Mouse (Mus musculus) gonadal fat pad, adult 2 months (tissue): ENCODE data around the gene Sult2b1. TPM values are rescaled to one million over a fixed set of nuclear protein-coding genes. Genes with fewer than 3 reads are reported as not detected.

Experiments
- DNase-seq: peaks from one replicate; pipeline ENCODE4 v3.0.0-alpha.2; 2012; ENCODE audit warnings: low read depth
- polyA plus RNA-seq: library from polyadenylated mRNA; depleted of rRNA; stranded (reverse); fragments of >200 nt; gene quantifications from 2 replicates; pipeline ENCODE4 v1.2.3, GENCODE M21; 2012

The Sult2b1 gene
- polyA plus RNA-seq, 1 experiment: 22.6 TPM

GRCm38 (mm10) chr7:45725151-45725550 is 59.3 kb downstream of the Sult2b1 start:
- no peak for DNase-seq

GRCm38 (mm10) chr7:45723781-45724180 is 60.7 kb downstream of the Sult2b1 start:
- no peak for DNase-seq

- DNase-seq: no peak
Observed at GRCm38 (mm10) chr7:45723301-45723700, 61.2 kb downstream of the Sult2b1 start.

GRCm38 (mm10) chr7:45722348-45722713 is 62.1 kb downstream of the Sult2b1 start:
- DNase-seq: no peak

GRCm38 (mm10) chr7:45721642-45722347 is 62.7 kb downstream of the Sult2b1 start:
- no peak for DNase-seq

GRCm38 (mm10) chr7:45721234-45721571 is 63.3 kb downstream of the Sult2b1 start:
- DNase-seq: no peak

- DNase-seq: no peak
Observed at GRCm38 (mm10) chr7:45720413-45721233, 63.8 kb downstream of the Sult2b1 start, which contains the start of gene Fam83e. TSS of gene Fam83e (plus strand) at chr7:45721212.

GRCm38 (mm10) chr7:45719738-45720412 is 64.6 kb downstream of the Sult2b1 start:
- no peak for DNase-seq

GRCm38 (mm10) chr7:45719180-45719579 is 65.3 kb downstream of the Sult2b1 start:
- no peak for DNase-seq

GRCm38 (mm10) chr7:45718331-45718730 is 66.1 kb downstream of the Sult2b1 start:
- DNase-seq: no peak

- no peak for DNase-seq
Observed at GRCm38 (mm10) chr7:45717918-45718297, 66.6 kb downstream of the Sult2b1 start, which contains the start of gene Sphk2. TSS of gene Sphk2 (minus strand) at chr7:45718002.

GRCm38 (mm10) chr7:45716952-45717917 is 67.2 kb downstream of the Sult2b1 start:
- DNase-seq: no peak

- no peak for DNase-seq
Observed at GRCm38 (mm10) chr7:45716460-45716857, 68.0 kb downstream of the Sult2b1 start.

GRCm38 (mm10) chr7:45715741-45716459 is 68.6 kb downstream of the Sult2b1 start:
- no peak for DNase-seq

- DNase-seq: no peak
Observed at GRCm38 (mm10) chr7:45715090-45715708, 69.3 kb downstream of the Sult2b1 start, which contains the start of gene Rpl18. TSS of gene Rpl18 (plus strand) at chr7:45715457.

- no peak for DNase-seq
Observed at GRCm38 (mm10) chr7:45714630-45715089, 69.8 kb downstream of the Sult2b1 start.

- no peak for DNase-seq
Observed at GRCm38 (mm10) chr7:45713881-45714520, 70.5 kb downstream of the Sult2b1 start.

- no peak for DNase-seq
Observed at GRCm38 (mm10) chr7:45713396-45713795, 71.1 kb downstream of the Sult2b1 start.

GRCm38 (mm10) chr7:45712022-45712757 is 72.3 kb downstream of the Sult2b1 start:
- no peak for DNase-seq
